Mouse (Mus musculus): ENCODE results near the gene Kif1b. TPM values are rescaled to one million over a fixed set of nuclear protein-coding genes. Genes with fewer than 3 reads are reported as not detected.
A peak's percentile ranks its signal among the peaks of the same experiment; 100 is the strongest.

Gene Kif1b
- polyA plus RNA-seq, 1 experiment from 2014 or later: 5.5 TPM

GRCm38 (mm10) chr4:149291061-149291460 is 16.4 kb downstream of the Kif1b start:
- 62% methylated on average over 9 of the region's 9 CpGs for WGBS (ENCODE audit: insufficient replicate concordance)
- Histone ChIP-seq H3K4me2 (ENCODE audit: low read depth, low read length) (no peak overlapping the region), H3K4me3 (ENCODE audit: low read depth, low read length) (no peak overlapping the region), H3K9ac (ENCODE audit: low read depth, low read length) (no peak overlapping the region), H3K27ac (ENCODE audit: low read length) (no peak overlapping the region), H3K27me3 (ENCODE audit: control insufficient read depth, insufficient read depth, low read depth, low read length) (no peaks in the 10 kb centered on the region), H3K4me1 (ENCODE audit: control insufficient read depth, low read depth, low read length) (no peaks in the 10 kb centered on the region; the same call in 1 of the 2 replicates), H3K9me3 (replicated peaks; ENCODE audit: control insufficient read depth, low read length) (no peaks in the 10 kb centered on the region), H3K36me3 (ENCODE audit: control insufficient read depth, insufficient read depth) (no peaks in the 10 kb centered on the region)
- ATAC-seq (ENCODE audit: low read depth): no peak

DNA sequence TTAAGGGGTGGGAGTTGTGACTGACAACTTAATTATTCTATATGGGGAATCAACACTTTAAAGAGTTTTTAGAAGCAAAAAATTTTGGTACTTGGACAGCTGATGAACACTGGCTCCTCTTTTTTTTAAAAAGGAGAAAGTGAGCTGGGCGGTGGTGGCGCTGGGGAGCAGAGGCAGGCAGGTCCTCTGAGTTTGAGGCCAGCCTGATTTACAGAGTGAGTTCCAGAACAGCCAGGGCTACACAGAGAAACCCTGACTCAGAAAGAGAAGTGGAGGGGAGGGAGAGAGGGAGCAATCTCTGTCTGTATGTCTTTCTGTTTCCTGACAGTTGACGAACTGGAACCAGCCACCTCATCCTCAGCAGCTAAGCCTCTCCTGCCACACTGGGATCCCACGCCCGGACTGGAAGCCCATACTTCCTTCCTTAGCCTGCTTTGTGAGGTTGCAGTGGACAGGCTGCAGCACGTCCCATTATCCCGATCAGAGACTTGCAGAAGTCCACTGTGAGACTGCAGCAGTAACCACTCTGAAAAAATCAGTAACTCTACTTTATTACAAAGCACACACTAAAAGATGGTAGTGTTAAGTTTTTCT is 17.2 kb downstream of the Kif1b start:
- H3K27me3 ChIP-seq (ENCODE audit: control insufficient read depth, insufficient read depth, low read depth, low read length): no peaks in the 10 kb centered on the region
- no peak overlapping the region for H3K4me3 ChIP-seq (ENCODE audit: low read depth, low read length)
- ATAC-seq (ENCODE audit: low read depth): no peak
- 56% methylated on average over 7 of the region's 7 CpGs for WGBS (ENCODE audit: insufficient replicate concordance)
- no peak overlapping the region for H3K9ac ChIP-seq (ENCODE audit: low read depth, low read length)
- H3K4me1 ChIP-seq (ENCODE audit: control insufficient read depth, low read depth, low read length): no peaks in the 10 kb centered on the region; the same call in 1 of the 2 replicates
- no peaks in the 10 kb centered on the region for H3K9me3 ChIP-seq (replicated peaks; ENCODE audit: control insufficient read depth, low read length)
- H3K4me2 ChIP-seq (ENCODE audit: low read depth, low read length): no peak overlapping the region
- no peaks in the 10 kb centered on the region for H3K36me3 ChIP-seq (ENCODE audit: control insufficient read depth, insufficient read depth)
- H3K27ac ChIP-seq (ENCODE audit: low read length): no peak overlapping the region

- Histone ChIP-seq H3K4me1 (ENCODE audit: control insufficient read depth, low read depth, low read length) (no peaks in the 10 kb centered on the region; the same call in 1 of the 2 replicates), H3K9me3 (replicated peaks; ENCODE audit: control insufficient read depth, low read length) (no peaks in the 10 kb centered on the region), H3K27me3 (ENCODE audit: control insufficient read depth, insufficient read depth, low read depth, low read length) (no peaks in the 10 kb centered on the region), H3K27ac (ENCODE audit: low read length) (0 out of 2 replicates have a peak overlapping the region, but pooled peaks have one; percentile 12), H3K4me3 (ENCODE audit: low read depth, low read length) (no peak overlapping the region), H3K4me2 (ENCODE audit: low read depth, low read length) (no peak overlapping the region), H3K36me3 (ENCODE audit: control insufficient read depth, insufficient read depth) (no peaks in the 10 kb centered on the region), H3K9ac (ENCODE audit: low read depth, low read length) (no peak overlapping the region)
- WGBS (ENCODE audit: insufficient replicate concordance): 55% methylated on average over 8 of the region's 8 CpGs
- ATAC-seq (ENCODE audit: low read depth): 0 out of 2 replicates have a peak, but pooled peaks have one; percentile 37
These were observed 21.0 kb downstream of the Kif1b start for GRCm38 (mm10) chr4:149286287-149287137.

- no peaks in the 10 kb centered on the region for H3K9me3 ChIP-seq (replicated peaks; ENCODE audit: control insufficient read depth, low read length)
- WGBS (ENCODE audit: insufficient replicate concordance): 73% methylated on average over 1 of the region's 1 CpGs
- H3K4me1 ChIP-seq (ENCODE audit: control insufficient read depth, low read depth, low read length): no peaks in the 10 kb centered on the region; the same call in 1 of the 2 replicates
- no peak overlapping the region for H3K27ac ChIP-seq (ENCODE audit: low read length)
- H3K36me3 ChIP-seq (ENCODE audit: control insufficient read depth, insufficient read depth): no peaks in the 10 kb centered on the region
- H3K9ac ChIP-seq (ENCODE audit: low read depth, low read length): no peak overlapping the region
- H3K4me2 ChIP-seq (ENCODE audit: low read depth, low read length): no peak overlapping the region
- no peak for ATAC-seq (ENCODE audit: low read depth)
- H3K4me3 ChIP-seq (ENCODE audit: low read depth, low read length): no peak overlapping the region
- no peaks in the 10 kb centered on the region for H3K27me3 ChIP-seq (ENCODE audit: control insufficient read depth, insufficient read depth, low read depth, low read length)
These were observed 21.8 kb downstream of the Kif1b start for GRCm38 (mm10) chr4:149285691-149286090.

DNA sequence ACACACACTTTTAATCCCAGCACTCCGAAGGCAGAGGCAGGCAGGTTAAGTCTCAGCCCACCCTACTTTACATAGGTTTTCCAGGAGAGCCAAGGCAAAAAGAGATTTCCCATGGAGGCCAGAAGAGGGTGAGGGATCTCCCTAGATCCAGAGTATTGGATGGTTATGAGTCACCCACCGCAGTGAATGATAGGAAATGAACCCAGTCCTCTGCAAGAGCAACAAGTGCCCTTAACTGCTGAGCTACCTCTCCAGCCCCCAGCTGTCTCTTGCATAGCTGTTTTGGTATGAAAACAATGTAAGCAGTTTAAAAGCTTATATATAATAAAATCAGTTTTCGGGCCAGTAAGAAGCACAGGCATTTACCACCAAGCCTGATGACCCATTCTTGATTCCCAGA is 24.5 kb downstream of the Kif1b start:
- 55% methylated on average over 3 of the region's 3 CpGs for WGBS (ENCODE audit: insufficient replicate concordance)
- ATAC-seq (ENCODE audit: low read depth): no peak
- H3K36me3 ChIP-seq (ENCODE audit: control insufficient read depth, insufficient read depth): no peaks in the 10 kb centered on the region
- no peaks in the 10 kb centered on the region; the same call in 1 of the 2 replicates for H3K4me1 ChIP-seq (ENCODE audit: control insufficient read depth, low read depth, low read length)
- peak overlapping the region; percentile 31; the same call in 1 of the 2 replicates for H3K27ac ChIP-seq (ENCODE audit: low read length)
- H3K9me3 ChIP-seq (replicated peaks; ENCODE audit: control insufficient read depth, low read length): no peaks in the 10 kb centered on the region
- H3K27me3 ChIP-seq (ENCODE audit: control insufficient read depth, insufficient read depth, low read depth, low read length): no peaks in the 10 kb centered on the region
- H3K4me3 ChIP-seq (ENCODE audit: low read depth, low read length): no peak overlapping the region
- H3K4me2 ChIP-seq (ENCODE audit: low read depth, low read length): no peak overlapping the region
- H3K9ac ChIP-seq (ENCODE audit: low read depth, low read length): no peak overlapping the region

- Histone ChIP-seq H3K4me1 (ENCODE audit: control insufficient read depth, low read depth, low read length) (no peaks in the 10 kb centered on the region; the same call in 1 of the 2 replicates), H3K9ac (ENCODE audit: low read depth, low read length) (no peak overlapping the region), H3K9me3 (replicated peaks; ENCODE audit: control insufficient read depth, low read length) (no peaks in the 10 kb centered on the region), H3K4me2 (ENCODE audit: low read depth, low read length) (no peak overlapping the region), H3K27ac (ENCODE audit: low read length) (peak overlapping the region; percentile 61), H3K4me3 (ENCODE audit: low read depth, low read length) (no peak overlapping the region), H3K27me3 (ENCODE audit: control insufficient read depth, insufficient read depth, low read depth, low read length) (no peaks in the 10 kb centered on the region), H3K36me3 (ENCODE audit: control insufficient read depth, insufficient read depth) (no peaks in the 10 kb centered on the region)
- peak; percentile 80 for ATAC-seq (ENCODE audit: low read depth)
- 47% methylated on average over 7 of the region's 7 CpGs for WGBS (ENCODE audit: insufficient replicate concordance)
These were observed 25.3 kb downstream of the Kif1b start for GRCm38 (mm10) chr4:149282025-149282738.

- no peak for ATAC-seq (ENCODE audit: low read depth)
- Histone ChIP-seq H3K4me1 (ENCODE audit: control insufficient read depth, low read depth, low read length) (no peaks in the 10 kb centered on the region), H3K36me3 (ENCODE audit: control insufficient read depth, insufficient read depth) (no peaks in the 10 kb centered on the region; the same call in 1 of the 2 replicates), H3K4me2 (ENCODE audit: low read depth, low read length) (no peak overlapping the region), H3K4me3 (ENCODE audit: low read depth, low read length) (no peak overlapping the region), H3K27me3 (ENCODE audit: control insufficient read depth, insufficient read depth, low read depth, low read length) (no peaks in the 10 kb centered on the region), H3K27ac (ENCODE audit: low read length) (no peak overlapping the region), H3K9me3 (replicated peaks; ENCODE audit: control insufficient read depth, low read length) (no peaks in the 10 kb centered on the region), H3K9ac (ENCODE audit: low read depth, low read length) (no peak overlapping the region)
- WGBS (ENCODE audit: insufficient replicate concordance): 66% methylated on average over 4 of the region's 4 CpGs
These were observed 29.9 kb downstream of the Kif1b start for GRCm38 (mm10) chr4:149277571-149277970.

DNA sequence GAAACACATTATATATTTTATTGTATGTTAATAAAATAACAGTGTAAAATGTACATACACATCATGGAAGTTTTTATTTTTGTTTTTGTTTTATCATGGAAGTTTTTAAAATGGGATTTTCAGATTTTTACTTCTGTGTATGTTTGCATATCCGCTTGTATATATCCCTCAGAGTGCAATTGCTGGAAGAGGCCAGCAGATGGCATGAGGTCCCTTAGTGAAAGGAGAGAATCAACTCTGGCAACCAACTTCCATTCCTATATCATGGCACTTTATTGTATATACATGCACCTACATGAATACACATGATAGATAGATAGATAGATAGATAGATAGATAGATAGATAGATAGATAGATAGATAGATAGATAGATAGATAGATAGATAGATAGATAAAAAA is 34.4 kb downstream of the Kif1b start:
- no peaks in the 10 kb centered on the region for H3K9me3 ChIP-seq (replicated peaks; ENCODE audit: control insufficient read depth, low read length)
- no peak overlapping the region for H3K4me3 ChIP-seq (ENCODE audit: low read depth, low read length)
- ATAC-seq (ENCODE audit: low read depth): no peak
- no peak overlapping the region for H3K4me2 ChIP-seq (ENCODE audit: low read depth, low read length)
- no peak overlapping the region for H3K27ac ChIP-seq (ENCODE audit: low read length)
- H3K4me1 ChIP-seq (ENCODE audit: control insufficient read depth, low read depth, low read length): no peaks in the 10 kb centered on the region
- no peaks in the 10 kb centered on the region; the same call in 1 of the 2 replicates for H3K36me3 ChIP-seq (ENCODE audit: control insufficient read depth, insufficient read depth)
- 81% methylated on average over 1 of the region's 1 CpGs for WGBS (ENCODE audit: insufficient replicate concordance)
- no peaks in the 10 kb centered on the region for H3K27me3 ChIP-seq (ENCODE audit: control insufficient read depth, insufficient read depth, low read depth, low read length)
- H3K9ac ChIP-seq (ENCODE audit: low read depth, low read length): no peak overlapping the region

All from liver, embryonic 16.5 days (tissue).